Mouse (Mus musculus): Measurements from ENCODE around the gene Gm49325. TPM values are rescaled to one million over a fixed set of nuclear protein-coding genes. Genes with fewer than 3 reads are reported as not detected.

Gm49325 gene
- polyA plus RNA-seq, 1 experiment from 2014 or later, result not detected

GRCm38 (mm10) chr10:77638956-77639355 lies 33.0 kb downstream of the Gm49325 start:
- Histone ChIP-seq H3K27me3 (ENCODE audit: control insufficient read depth, insufficient read depth, low read length) (no peaks in the 10 kb centered on the region), H3K4me1 (ENCODE audit: control insufficient read depth in 2 of 2, insufficient read depth in 2 of 2, low read length in 2 of 2) (peaks cover 22 to 33% of the 10 kb centered on the region in 2 experiments), H3K9me3 (ENCODE audit: control insufficient read depth, low read length) (no peaks in the 10 kb centered on the region), H3K27ac (replicated peaks in 1 of 2; ENCODE audit: control insufficient read depth in 1 of 2, insufficient read depth in 1 of 2, low read depth in 2 of 2, low read length in 2 of 2) (no peak overlapping the region; a peak in 1 of 4 replicates), H3K36me3 (ENCODE audit: control insufficient read depth, insufficient read depth, low read length) (peaks cover 63% of the 10 kb centered on the region), H3K4me2 (ENCODE audit: low read length) (no peak overlapping the region), H3K9ac (ENCODE audit: low read length) (no peak overlapping the region), H3K4me3 (ENCODE audit: control insufficient read depth in 1 of 2, insufficient read depth in 1 of 2, low read depth in 1 of 2, low read length in 2 of 2) (no peak overlapping the region)
- ATAC-seq (ENCODE audit: insufficient number of reproducible peaks, insufficient read depth, low FRiP score, low read depth), result no peak; the same call in 1 of the 2 replicates
- WGBS, result 55% methylated on average over 6 of the region's 6 CpGs

- H3K36me3 ChIP-seq (ENCODE audit: control insufficient read depth, insufficient read depth, low read length), result peaks cover 75% of the 10 kb centered on the region
Measured at GRCm38 (mm10) chr10:77643160-77643559, 37.2 kb downstream of the Gm49325 start.

GRCm38 (mm10) chr10:77645571-77645970 lies 39.6 kb downstream of the Gm49325 start:
- ATAC-seq (ENCODE audit: insufficient number of reproducible peaks, insufficient read depth, low FRiP score, low read depth), result no peak
- no peak overlapping the region for H3K27ac ChIP-seq (replicated peaks in 1 of 2; ENCODE audit: control insufficient read depth in 1 of 2, insufficient read depth in 1 of 2, low read depth in 2 of 2, low read length in 2 of 2)
- WGBS, result 78% methylated on average over 5 of the region's 5 CpGs
- H3K4me1 ChIP-seq (ENCODE audit: control insufficient read depth in 2 of 2, insufficient read depth in 2 of 2, low read length in 2 of 2), result peaks cover 5 to 9% of the 10 kb centered on the region in 2 experiments; a peak in 2 of 4 replicates
- H3K4me2 ChIP-seq (ENCODE audit: low read length), result no peak overlapping the region
- no peak overlapping the region for H3K9ac ChIP-seq (ENCODE audit: low read length)
- H3K9me3 ChIP-seq (ENCODE audit: control insufficient read depth, low read length), result no peaks in the 10 kb centered on the region
- no peak overlapping the region for H3K4me3 ChIP-seq (ENCODE audit: control insufficient read depth in 1 of 2, insufficient read depth in 1 of 2, low read depth in 1 of 2, low read length in 2 of 2)
- H3K36me3 ChIP-seq (ENCODE audit: control insufficient read depth, insufficient read depth, low read length), result peaks cover 64% of the 10 kb centered on the region
- no peaks in the 10 kb centered on the region for H3K27me3 ChIP-seq (ENCODE audit: control insufficient read depth, insufficient read depth, low read length)

More at GRCm38 (mm10) chr10:77643160-77643559, 37.2 kb downstream of the Gm49325 start:
- Histone ChIP-seq H3K9ac (ENCODE audit: low read length) (no peak overlapping the region), H3K4me2 (ENCODE audit: low read length) (no peak overlapping the region), H3K9me3 (ENCODE audit: control insufficient read depth, low read length) (no peaks in the 10 kb centered on the region), H3K4me1 (ENCODE audit: control insufficient read depth in 2 of 2, insufficient read depth in 2 of 2, low read length in 2 of 2) (peaks cover 14 to 20% of the 10 kb centered on the region in 2 experiments), H3K27me3 (ENCODE audit: control insufficient read depth, insufficient read depth, low read length) (no peaks in the 10 kb centered on the region), H3K27ac (replicated peaks in 1 of 2; ENCODE audit: control insufficient read depth in 1 of 2, insufficient read depth in 1 of 2, low read depth in 2 of 2, low read length in 2 of 2) (no peak overlapping the region), H3K4me3 (ENCODE audit: control insufficient read depth in 1 of 2, insufficient read depth in 1 of 2, low read depth in 1 of 2, low read length in 2 of 2) (no peak overlapping the region)
- WGBS, result 60% methylated on average over 7 of the region's 7 CpGs
- no peak for ATAC-seq (ENCODE audit: insufficient number of reproducible peaks, insufficient read depth, low FRiP score, low read depth)

GRCm38 (mm10) chr10:77647461-77647860 lies 41.5 kb downstream of the Gm49325 start:
- peaks cover 5 to 9% of the 10 kb centered on the region in 2 experiments; a peak in 2 of 4 replicates for H3K4me1 ChIP-seq (ENCODE audit: control insufficient read depth in 2 of 2, insufficient read depth in 2 of 2, low read length in 2 of 2)
- H3K36me3 ChIP-seq (ENCODE audit: control insufficient read depth, insufficient read depth, low read length), result peaks cover 46% of the 10 kb centered on the region
- H3K4me2 ChIP-seq (ENCODE audit: low read length), result no peak overlapping the region
- H3K27me3 ChIP-seq (ENCODE audit: control insufficient read depth, insufficient read depth, low read length), result no peaks in the 10 kb centered on the region
- H3K9ac ChIP-seq (ENCODE audit: low read length), result no peak overlapping the region
- ATAC-seq (ENCODE audit: insufficient number of reproducible peaks, insufficient read depth, low FRiP score, low read depth), result no peak
- H3K9me3 ChIP-seq (ENCODE audit: control insufficient read depth, low read length), result no peaks in the 10 kb centered on the region
- WGBS, result 52% methylated on average over 1 of the region's 1 CpGs
- H3K4me3 ChIP-seq (ENCODE audit: control insufficient read depth in 1 of 2, insufficient read depth in 1 of 2, low read depth in 1 of 2, low read length in 2 of 2), result no peak overlapping the region
- no peak overlapping the region for H3K27ac ChIP-seq (replicated peaks in 1 of 2; ENCODE audit: control insufficient read depth in 1 of 2, insufficient read depth in 1 of 2, low read depth in 2 of 2, low read length in 2 of 2)

GRCm38 (mm10) chr10:77647901-77648300 lies 41.9 kb downstream of the Gm49325 start:
- Histone ChIP-seq H3K4me3 (ENCODE audit: control insufficient read depth in 1 of 2, insufficient read depth in 1 of 2, low read depth in 1 of 2, low read length in 2 of 2) (no peak overlapping the region), H3K27me3 (ENCODE audit: control insufficient read depth, insufficient read depth, low read length) (no peaks in the 10 kb centered on the region), H3K36me3 (ENCODE audit: control insufficient read depth, insufficient read depth, low read length) (peaks cover 42% of the 10 kb centered on the region), H3K9me3 (ENCODE audit: control insufficient read depth, low read length) (no peaks in the 10 kb centered on the region), H3K4me2 (ENCODE audit: low read length) (no peak overlapping the region), H3K27ac (replicated peaks in 1 of 2; ENCODE audit: control insufficient read depth in 1 of 2, insufficient read depth in 1 of 2, low read depth in 2 of 2, low read length in 2 of 2) (no peak overlapping the region), H3K4me1 (ENCODE audit: control insufficient read depth in 2 of 2, insufficient read depth in 2 of 2, low read length in 2 of 2) (peaks cover 5 to 9% of the 10 kb centered on the region in 2 experiments; a peak in 2 of 4 replicates), H3K9ac (ENCODE audit: low read length) (no peak overlapping the region)
- 79% methylated on average over 8 of the region's 8 CpGs for whole genome bisulfite sequencing
- no peak for ATAC-seq (ENCODE audit: insufficient number of reproducible peaks, insufficient read depth, low FRiP score, low read depth)

- Histone ChIP-seq H3K27ac (replicated peaks in 1 of 2; ENCODE audit: control insufficient read depth in 1 of 2, insufficient read depth in 1 of 2, low read depth in 2 of 2, low read length in 2 of 2) (no peak overlapping the region), H3K36me3 (ENCODE audit: control insufficient read depth, insufficient read depth, low read length) (0 out of 2 replicates have a peak, but pooled peaks cover under 1% of the 10 kb centered on the region), H3K4me1 (ENCODE audit: control insufficient read depth in 2 of 2, insufficient read depth in 2 of 2, low read length in 2 of 2) (no peaks in the 10 kb centered on the region), H3K4me3 (ENCODE audit: control insufficient read depth in 1 of 2, insufficient read depth in 1 of 2, low read depth in 1 of 2, low read length in 2 of 2) (no peak overlapping the region), H3K9ac (ENCODE audit: low read length) (no peak overlapping the region), H3K4me2 (ENCODE audit: low read length) (no peak overlapping the region), H3K9me3 (ENCODE audit: control insufficient read depth, low read length) (0 out of 2 replicates have a peak, but pooled peaks cover 4% of the 10 kb centered on the region), H3K27me3 (ENCODE audit: control insufficient read depth, insufficient read depth, low read length) (no peaks in the 10 kb centered on the region)
- ATAC-seq (ENCODE audit: insufficient number of reproducible peaks, insufficient read depth, low FRiP score, low read depth), result no peak
- 85% methylated on average over 9 of the region's 9 CpGs for WGBS
Measured at GRCm38 (mm10) chr10:77652046-77652445, 46.0 kb downstream of the Gm49325 start.

GRCm38 (mm10) chr10:77658286-77658994 lies 52.4 kb downstream of the Gm49325 start:
- WGBS, result 66% methylated on average over 15 of the region's 15 CpGs
- no peak overlapping the region for H3K9ac ChIP-seq (ENCODE audit: low read length)
- H3K27ac ChIP-seq (replicated peaks in 1 of 2; ENCODE audit: control insufficient read depth in 1 of 2, insufficient read depth in 1 of 2, low read depth in 2 of 2, low read length in 2 of 2), result no peak overlapping the region
- 0 out of 2 replicates have a peak, but pooled peaks cover 4% of the 10 kb centered on the region for H3K9me3 ChIP-seq (ENCODE audit: control insufficient read depth, low read length)
- ATAC-seq (ENCODE audit: insufficient number of reproducible peaks, insufficient read depth, low FRiP score, low read depth), result no peak
- no peaks in the 10 kb centered on the region for H3K4me1 ChIP-seq (ENCODE audit: control insufficient read depth in 2 of 2, insufficient read depth in 2 of 2, low read length in 2 of 2)
- no peak overlapping the region for H3K4me2 ChIP-seq (ENCODE audit: low read length)
- H3K36me3 ChIP-seq (ENCODE audit: control insufficient read depth, insufficient read depth, low read length), result no peaks in the 10 kb centered on the region
- H3K4me3 ChIP-seq (ENCODE audit: control insufficient read depth in 1 of 2, insufficient read depth in 1 of 2, low read depth in 1 of 2, low read length in 2 of 2), result no peak overlapping the region
- 0 out of 2 replicates have a peak, but pooled peaks cover under 1% of the 10 kb centered on the region for H3K27me3 ChIP-seq (ENCODE audit: control insufficient read depth, insufficient read depth, low read length)

Measured in heart, embryonic 14.5 days (tissue).